Mouse (Mus musculus) CH12.LX (cell line): ENCODE measurements at regions not wholly inside any gene's neighbourhood (a gene's known extent, or its start where the extent isn't known, plus 50 kb on each side); places are given as distances from the start of the nearest gene placed in this dataset.

Source experiments
- DNase-seq: peaks from one replicate; pipeline ENCODE4 v3.0.0-alpha.2; 2013; ENCODE audit errors: extremely low read depth
- H3K27ac ChIP-seq: 2 replicates; pipeline ENCODE4 v1.5.1; 2012; ENCODE audit warnings: low read depth, mild to moderate bottlenecking, control low read depth, moderate library complexity; ENCODE audit not compliant: insufficient read depth
- H3K27me3 ChIP-seq: replicated peaks from 2 replicates; pipeline ENCODE3; 2012; ENCODE audit warnings: inconsistent platforms
- H3K36me3 ChIP-seq, 2 experiments: replicated peaks in 1 of 2; 2 replicates each; pipeline versions ENCODE3 to v1.6.1; 2012; ENCODE audit warnings: inconsistent platforms in 1 of 2, low read length in 1 of 2, mild to moderate bottlenecking in 1 of 2, mixed read lengths in 1 of 2, moderate library complexity in 1 of 2; ENCODE audit not compliant: control insufficient read depth in 1 of 2, insufficient read depth in 1 of 2
- H3K4me1 ChIP-seq, 2 experiments: 2 replicates each; pipeline ENCODE4 v1.6.1; 2012; ENCODE audit warnings: inconsistent platforms in 1 of 2, moderate library complexity in 1 of 2; ENCODE audit not compliant: insufficient read depth in 2 of 2, control insufficient read depth in 1 of 2
- H3K4me2 ChIP-seq: 2 replicates; pipeline ENCODE4 v1.6.1; 2012; ENCODE audit warnings: low read depth, mild to moderate bottlenecking, control low read depth; ENCODE audit not compliant: poor library complexity, insufficient read depth, severe bottlenecking
- H3K4me3 ChIP-seq, 3 experiments: fragments of 150-350 bp in 1 of 3; sonication (generic) in 1 of 3; replicated peaks in 1 of 3; 2 replicates each; pipeline versions ENCODE3 to v1.5.1; 2011 to 2012; ENCODE audit warnings: low read depth in 2 of 3, low read length in 2 of 3, mild to moderate bottlenecking in 2 of 3, moderate library complexity in 2 of 3, control low read depth in 1 of 3, improper control_type of control experiment in 1 of 3, inconsistent platforms in 1 of 3, mixed read lengths in 1 of 3; ENCODE audit not compliant: poor library complexity in 1 of 3
- H3K79me2 ChIP-seq: replicated peaks from 2 replicates; pipeline ENCODE4 v1.6.1; 2012; ENCODE audit warnings: mild to moderate bottlenecking, moderate library complexity; ENCODE audit not compliant: control insufficient read depth, poor library complexity, insufficient read depth, severe bottlenecking; ENCODE audit errors: extremely low read depth
- H3K9ac ChIP-seq: 2 replicates; pipeline ENCODE4 v1.6.1; 2012; ENCODE audit warnings: low read depth, mild to moderate bottlenecking, control low read depth, moderate library complexity; ENCODE audit not compliant: insufficient read depth
- H3K9me3 ChIP-seq: replicated peaks from 2 replicates; pipeline ENCODE3; 2012; ENCODE audit warnings: low read length, inconsistent platforms, mixed read lengths
- EP300 ChIP-seq: IDR thresholded peaks from 2 replicates; pipeline ENCODE4 v1.6.1; 2011; ENCODE audit warnings: low read length, improper control_type of control experiment
- JUN ChIP-seq: IDR thresholded peaks from 2 replicates; pipeline ENCODE4 v1.6.1; 2011; ENCODE audit warnings: low read depth, mild to moderate bottlenecking, low read length, improper control_type of control experiment, moderate library complexity; ENCODE audit not compliant: insufficient read depth
- JUND ChIP-seq: conservative IDR thresholded peaks from 2 replicates; pipeline ENCODE4 v1.6.1; 2011; ENCODE audit warnings: low read depth, low read length, improper control_type of control experiment
- MAZ ChIP-seq: IDR thresholded peaks from 2 replicates; pipeline ENCODE4 v1.6.1; 2012; ENCODE audit warnings: low read depth, mild to moderate bottlenecking, inconsistent platforms, low read length, improper control_type of control experiment, moderate library complexity
- MEF2A ChIP-seq: IDR thresholded peaks from 2 replicates; pipeline ENCODE4 v1.6.1; 2014; ENCODE audit warnings: low read depth, mild to moderate bottlenecking, inconsistent platforms, low read length, improper control_type of control experiment, borderline replicate concordance
- MXI1 ChIP-seq: IDR thresholded peaks from 2 replicates; pipeline ENCODE4 v1.6.1; 2011; ENCODE audit warnings: mild to moderate bottlenecking, low read depth, low read length, improper control_type of control experiment
- MYC ChIP-seq: IDR thresholded peaks from 2 replicates; pipeline ENCODE4 v1.6.1; 2011; ENCODE audit warnings: low read depth, mild to moderate bottlenecking, improper control_type of control experiment, low read length
- POLR2A ChIP-seq: IDR thresholded peaks from 2 replicates; pipeline ENCODE4 v1.6.1; 2011; ENCODE audit warnings: low read depth, mild to moderate bottlenecking, improper control_type of control experiment, low read length
- RCOR1 ChIP-seq: conservative IDR thresholded peaks from 2 replicates; pipeline ENCODE4 v1.6.1; 2012; ENCODE audit warnings: low read depth, mild to moderate bottlenecking, inconsistent platforms, low read length, improper control_type of control experiment
- SMC3 ChIP-seq: IDR thresholded peaks from 2 replicates; pipeline ENCODE4 v1.6.1; 2011; ENCODE audit warnings: low read depth, low read length, improper control_type of control experiment
- TCF12 ChIP-seq: IDR thresholded peaks from 2 replicates; pipeline ENCODE4 v1.6.1; 2014; ENCODE audit warnings: low read depth, mild to moderate bottlenecking, inconsistent platforms, low read length, improper control_type of control experiment
- UBTF ChIP-seq: IDR thresholded peaks from 2 replicates; pipeline ENCODE4 v1.6.1; 2012; ENCODE audit warnings: low read depth, mild to moderate bottlenecking, inconsistent platforms, low read length, improper control_type of control experiment, moderate library complexity
- USF1 ChIP-seq: IDR thresholded peaks from 2 replicates; pipeline ENCODE4 v1.6.1; 2014; ENCODE audit warnings: low read depth, mild to moderate bottlenecking, inconsistent platforms, low read length, improper control_type of control experiment
- USF2 ChIP-seq: conservative IDR thresholded peaks from 2 replicates; pipeline ENCODE4 v1.6.1; 2011; ENCODE audit warnings: low read depth, low read length, improper control_type of control experiment
- ZKSCAN1 ChIP-seq: IDR thresholded peaks from 2 replicates; pipeline ENCODE4 v1.6.1; 2012; ENCODE audit warnings: low read depth, inconsistent platforms, low read length, improper control_type of control experiment, borderline replicate concordance
- ZMIZ1 ChIP-seq: IDR thresholded peaks from 2 replicates; pipeline ENCODE4 v1.6.1; 2012; ENCODE audit warnings: low read depth, mild to moderate bottlenecking, inconsistent platforms, low read length, improper control_type of control experiment
- ZNF384 ChIP-seq: IDR thresholded peaks from 2 replicates; pipeline ENCODE4 v1.6.1; 2012; ENCODE audit warnings: low read depth, low read length, improper control_type of control experiment, inconsistent platforms
- dilution Hi-C: fragments of 300-500 bp; cut with MboI; formaldehyde crosslinking; loops from 2 replicates; pipeline ENCODE4 v1.14.3; 2020; ENCODE audit warnings: low sequenced_read_pairs; ENCODE audit not compliant: extremely low pct_unique_long_range_greater_than_20kb, extremely low pct_ligation_motif_present
- in situ Hi-C: fragments of 300-500 bp; cut with MboI; formaldehyde crosslinking; loops from 3 replicates; pipeline ENCODE4 v1.14.3; 2019; ENCODE audit warnings: low sequenced_read_pairs, low pct_ligation_motif_present, low pct_unique_long_range_greater_than_20kb, mixed read lengths

- no peak for TF ChIP-seq MXI1
- TF ChIP-seq ZNF384 = no peak
- TF ChIP-seq POLR2A = no peak
- TF ChIP-seq USF1 = no peak
- TF ChIP-seq, all 38 proteins: peak for 0
Observed at GRCm38 (mm10) chr19:35157849-35158248, 235.7 kb downstream of the Kif20b start.

GRCm38 (mm10) chr19:35164727-35165126, 242.6 kb downstream of the Kif20b start:
- H3K9ac ChIP-seq = no peak overlapping the region
- H3K79me2 ChIP-seq = no peaks in the 10 kb centered on the region
- no peak overlapping the region for H3K27ac ChIP-seq
- no peak for DNase-seq
- H3K9me3 ChIP-seq = no peaks in the 10 kb centered on the region
- no peaks in the 10 kb centered on the region for H3K27me3 ChIP-seq
- dilution Hi-C loops (no loop called here), in situ Hi-C loops (no loop called here)
- H3K4me3 ChIP-seq = no peak overlapping the region
- H3K36me3 ChIP-seq = no peaks in the 10 kb centered on the region
- H3K4me2 ChIP-seq = no peak overlapping the region
- TF ChIP-seq TCF12 = no peak
- TF ChIP-seq MXI1 = no peak
- no peak for TF ChIP-seq JUND
- no peak for TF ChIP-seq MEF2A
- TF ChIP-seq ZKSCAN1 = no peak
- TF ChIP-seq SMC3 = no peak
- TF ChIP-seq ZMIZ1 = no peak
- no peak for TF ChIP-seq UBTF
- no peak for TF ChIP-seq MAZ
- no peak for TF ChIP-seq MYC
- no peak for TF ChIP-seq ZNF384
- no peak for TF ChIP-seq USF2
- TF ChIP-seq JUN = no peak
- TF ChIP-seq USF1 = no peak
- TF ChIP-seq EP300 = no peak
- TF ChIP-seq RCOR1 = no peak
- no peaks in the 10 kb centered on the region for H3K4me1 ChIP-seq

More at GRCm38 (mm10) chr19:35157849-35158248, 235.7 kb downstream of the Kif20b start:
- Histone ChIP-seq H3K27ac (no peak overlapping the region), H3K4me2 (no peak overlapping the region), H3K4me3 (no peak overlapping the region), H3K36me3 (no peaks in the 10 kb centered on the region), H3K9me3 (no peaks in the 10 kb centered on the region), H3K9ac (no peak overlapping the region), H3K79me2 (no peaks in the 10 kb centered on the region), H3K4me1 (no peaks in the 10 kb centered on the region), H3K27me3 (no peaks in the 10 kb centered on the region)
- dilution Hi-C loops = no loop called here
- DNase-seq = no peak
- in situ Hi-C loops = no loop called here
